Mouse (Mus musculus) hindbrain, embryonic 14.5 days (tissue): ENCODE data around the gene Cramp1l. TPM values are rescaled to one million over a fixed set of nuclear protein-coding genes. Genes with fewer than 3 reads are reported as not detected.
"Not testable (repeated sequence)": the region's sequence is repeated elsewhere in the genome, so short reads cannot be mapped to it uniquely, and the experiment has no call there.

Source experiments
- ATAC-seq: fragments of 200-750 bp; cut with Nextera tagmentation; 2 replicates; pipeline ENCODE4 v1.8.0; 2017; ENCODE audit warnings: moderate number of reproducible peaks, mild to moderate bottlenecking, moderate TSS enrichment, moderate library complexity; ENCODE audit not compliant: low FRiP score
- DNase-seq: peaks from one replicate; pipeline ENCODE4 v3.0.0-alpha.2; 2015; ENCODE audit warnings: low spot score
- H3K27ac ChIP-seq: fragments of 300-500 bp; sonication (generic); 2 replicates; pipeline ENCODE4 v1.5.1; 2014; ENCODE audit warnings: mild to moderate bottlenecking, moderate library complexity
- H3K27me3 ChIP-seq: fragments of 300-500 bp; sonication (generic); 2 replicates; pipeline ENCODE4 v1.6.1; 2014; ENCODE audit warnings: mild to moderate bottlenecking, low read length, mixed read lengths; ENCODE audit not compliant: control insufficient read depth, insufficient read depth
- H3K36me3 ChIP-seq: fragments of 300-500 bp; sonication (generic); replicated peaks from 2 replicates; pipeline ENCODE4 v1.6.1; 2014; ENCODE audit not compliant: control insufficient read depth, insufficient read depth
- H3K4me1 ChIP-seq: fragments of 300-500 bp; sonication (generic); replicated peaks from 2 replicates; pipeline ENCODE4 v1.6.1; 2014; ENCODE audit warnings: antibody characterized with exemption, low read length, mixed read lengths; ENCODE audit not compliant: control insufficient read depth, insufficient read depth
- H3K4me2 ChIP-seq: fragments of 300-500 bp; sonication (generic); replicated peaks from 2 replicates; pipeline ENCODE4 v1.6.1; 2014; ENCODE audit warnings: mild to moderate bottlenecking, moderate library complexity
- H3K4me3 ChIP-seq: fragments of 300-500 bp; sonication (generic); replicated peaks from 2 replicates; pipeline ENCODE4 v1.5.1; 2014; ENCODE audit warnings: mild to moderate bottlenecking, low read length
- H3K9ac ChIP-seq: fragments of 300-500 bp; sonication (generic); 2 replicates; pipeline ENCODE4 v1.6.1; 2014
- H3K9me3 ChIP-seq: fragments of 300-500 bp; sonication (generic); 2 replicates; pipeline ENCODE4 v1.6.1; 2016; ENCODE audit warnings: low read length; ENCODE audit not compliant: control insufficient read depth
- WGBS: fragments of 180-500 bp; shearing (Covaris S2); extraction: QIAGEN DNeasy Blood & Tissue Kit; methylation state at CpG from one replicate; pipeline ENCODE4 v1.1.7; 2014; 5-methylcytosine and 5-hydroxymethylcytosine counted together
- polyA plus RNA-seq: library from polyadenylated mRNA; unstranded; fragments of >200 nt; fragmentation: Nextera tagmentation; extraction: Ambion mirVana; gene quantifications from 2 replicates; pipeline ENCODE4 v1.2.1, GENCODE M21; 2014

The Cramp1l gene
- polyA plus RNA-seq, 1 experiment from 2014 or later = 8.0 TPM

DNA sequence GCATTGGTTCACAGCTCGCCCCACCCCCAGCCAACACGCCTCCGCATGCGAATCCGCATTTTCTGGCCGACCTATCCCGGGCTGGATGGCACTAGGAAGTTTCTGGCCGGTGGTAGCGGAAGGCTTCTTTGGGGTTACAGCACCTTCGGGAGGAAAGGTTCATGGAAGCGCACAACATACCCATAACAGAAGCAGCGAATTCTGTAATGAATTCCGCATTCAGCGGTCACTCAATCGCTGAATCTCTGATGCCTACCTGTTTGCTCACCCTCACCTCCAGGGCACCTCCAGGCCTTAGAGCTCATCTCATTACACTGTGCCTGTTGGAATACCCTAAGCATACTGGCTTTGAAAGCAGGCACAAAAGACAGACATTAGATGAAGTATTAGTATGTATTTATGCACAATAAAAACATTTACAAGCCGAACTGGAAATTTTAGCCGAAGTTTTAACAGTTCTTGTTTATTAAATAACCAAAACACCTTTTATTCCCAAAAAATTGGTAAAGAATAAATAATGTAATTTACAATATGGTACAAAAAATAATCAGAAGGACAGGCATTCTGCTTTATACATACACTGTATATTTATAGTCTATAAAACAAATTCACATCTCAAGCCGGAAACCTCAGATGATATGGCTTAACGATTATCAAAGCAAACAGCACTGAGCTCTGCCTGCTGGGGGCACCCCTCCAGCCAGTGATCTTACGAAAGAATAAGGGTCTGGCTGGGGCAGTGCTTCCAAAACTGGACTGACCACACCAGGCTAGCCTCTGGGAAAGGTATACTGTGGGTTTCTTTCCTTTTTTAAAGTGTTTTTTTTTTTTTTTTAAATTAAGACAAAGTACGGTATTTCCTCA lies 54.5 kb downstream of the Cramp1l start:
- ATAC-seq (peak; percentile 15; the same call in 1 of the 2 replicates), DNase-seq (no peak)
- Histone ChIP-seq H3K4me1 (peaks cover 11% of the 10 kb centered on the region), H3K9me3 (no peaks in the 10 kb centered on the region), H3K4me3 (peak overlapping the region; percentile 76), H3K27ac (no peak overlapping the region), H3K9ac (0 out of 2 replicates have a peak overlapping the region, but pooled peaks have one; percentile 24), H3K36me3 (peaks cover 45% of the 10 kb centered on the region), H3K27me3 (no peaks in the 10 kb centered on the region), H3K4me2 (peak overlapping the region; percentile 60)
- 15% methylated on average over 21 of the region's 21 CpGs for WGBS

- peak; percentile 97 for DNase-seq
- H3K4me3 ChIP-seq = peak within 1 kb of the TSS; percentile 76
- peaks cover 11% of the 10 kb centered on the region for H3K4me1 ChIP-seq
- peak within 1 kb of the TSS; percentile 84 for H3K27ac ChIP-seq
- ATAC-seq = peak; percentile 100
- H3K27me3 ChIP-seq = no peaks in the 10 kb centered on the region
- peaks cover 45% of the 10 kb centered on the region for H3K36me3 ChIP-seq
- under 1% methylated on average over 59 of the region's 59 CpGs for WGBS
- no peaks in the 10 kb centered on the region for H3K9me3 ChIP-seq
- H3K9ac ChIP-seq = peak within 1 kb of the TSS; percentile 73
- peak within 1 kb of the TSS; percentile 60 for H3K4me2 ChIP-seq
Observed at GRCm38 (mm10) chr17:24960135-24960851, 55.3 kb downstream of the Cramp1l start, which contains the start of gene Jpt2. Gene Jpt2 (minus strand): TSS chr17:24960689.

DNA sequence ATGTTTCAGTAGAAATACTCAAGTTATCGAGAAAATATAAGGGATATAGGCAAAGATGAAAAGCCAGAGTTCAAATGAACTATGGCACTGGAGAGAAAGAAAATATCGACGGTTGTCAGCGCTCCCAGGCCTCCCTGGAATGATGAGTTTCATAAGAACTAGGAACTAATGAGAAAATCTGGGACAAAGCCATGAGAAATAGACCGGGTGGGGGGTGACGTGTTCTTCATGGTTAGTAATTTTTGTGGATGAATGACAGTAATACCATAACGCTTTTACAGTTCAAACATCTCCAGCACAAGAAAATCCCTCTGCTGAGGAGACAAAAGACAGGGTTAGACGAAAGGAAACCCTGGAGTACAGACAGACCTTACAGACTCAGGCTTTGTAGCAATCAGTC lies 56.2 kb downstream of the Cramp1l start:
- peak overlapping the region; percentile 60 for H3K4me2 ChIP-seq
- no peak overlapping the region for H3K27ac ChIP-seq
- H3K4me1 ChIP-seq = peaks cover 11% of the 10 kb centered on the region
- no peaks in the 10 kb centered on the region for H3K27me3 ChIP-seq
- ATAC-seq (no peak), DNase-seq (no peak)
- 42% methylated on average over 8 of the region's 8 CpGs for WGBS
- H3K9me3 ChIP-seq = no peaks in the 10 kb centered on the region
- H3K9ac ChIP-seq = peak overlapping the region; percentile 73
- peak overlapping the region; percentile 76 for H3K4me3 ChIP-seq
- peaks cover 45% of the 10 kb centered on the region for H3K36me3 ChIP-seq

- no peak overlapping the region for H3K4me3 ChIP-seq
- peaks cover 73% of the 10 kb centered on the region for H3K36me3 ChIP-seq
- no peak overlapping the region for H3K27ac ChIP-seq
- ATAC-seq (no peak), DNase-seq (no peak)
- H3K4me1 ChIP-seq = no peaks in the 10 kb centered on the region
- H3K9ac ChIP-seq = no peak overlapping the region
- H3K4me2 ChIP-seq = no peak overlapping the region
- no peaks in the 10 kb centered on the region for H3K9me3 ChIP-seq
- 96% methylated on average over 2 of the region's 2 CpGs for WGBS
- H3K27me3 ChIP-seq = no peaks in the 10 kb centered on the region
Observed at GRCm38 (mm10) chr17:24953291-24953690, 62.3 kb downstream of the Cramp1l start.

DNA sequence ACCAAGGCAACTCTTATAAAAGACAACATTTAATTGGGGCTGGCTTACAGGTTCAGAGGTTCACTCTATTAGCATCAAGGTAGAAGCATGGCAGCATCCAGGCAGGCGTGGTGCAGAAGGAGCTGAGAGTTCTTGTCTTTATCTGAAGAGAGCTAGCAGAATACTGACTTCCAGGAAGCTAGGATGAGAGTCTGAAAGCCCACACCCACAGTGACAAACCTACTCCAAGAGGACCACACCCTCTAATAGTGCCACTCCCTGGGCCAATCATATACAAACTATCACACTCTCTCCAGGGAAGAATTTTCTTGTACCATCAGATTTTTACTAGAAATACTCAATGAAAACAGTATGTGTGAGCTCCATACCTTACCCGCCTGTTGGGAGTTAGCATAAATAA lies 64.9 kb downstream of the Cramp1l start:
- Histone ChIP-seq H3K9ac (no peak overlapping the region), H3K36me3 (peaks cover 94% of the 10 kb centered on the region), H3K27ac (no peak overlapping the region), H3K4me3 (no peak overlapping the region), H3K9me3 (no peaks in the 10 kb centered on the region), H3K27me3 (no peaks in the 10 kb centered on the region), H3K4me2 (no peak overlapping the region), H3K4me1 (no peaks in the 10 kb centered on the region)
- DNase-seq = no peak
- ATAC-seq = no peak
- WGBS = 84% methylated on average over 2 of the region's 2 CpGs

DNA sequence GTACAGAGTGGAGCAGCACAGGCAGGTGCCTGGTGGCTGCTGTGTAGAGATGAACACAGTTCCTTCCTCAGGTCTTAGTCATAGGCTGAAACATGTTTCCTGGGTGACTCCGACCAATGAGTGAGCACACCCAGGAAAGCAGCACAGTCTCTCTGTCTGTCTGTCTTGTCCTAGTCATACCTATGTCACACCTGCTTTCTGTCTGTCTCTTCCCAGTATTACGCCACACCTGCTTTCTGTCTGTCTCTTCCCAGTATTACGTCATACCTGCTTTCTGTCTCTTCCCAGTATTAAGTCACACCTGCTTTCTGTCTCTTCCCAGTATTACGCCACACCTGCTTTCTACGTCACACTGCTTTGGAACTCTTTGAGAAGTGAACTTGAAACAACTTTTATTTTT lies 67.4 kb downstream of the Cramp1l start:
- Histone ChIP-seq H3K36me3 (peaks cover 94% of the 10 kb centered on the region), H3K9me3 (no peaks in the 10 kb centered on the region), H3K4me3 (no peak overlapping the region), H3K27ac (no peak overlapping the region), H3K4me2 (no peak overlapping the region), H3K27me3 (no peaks in the 10 kb centered on the region), H3K9ac (no peak overlapping the region), H3K4me1 (no peaks in the 10 kb centered on the region)
- ATAC-seq (no peak), DNase-seq (no peak)
- 91% methylated on average over 5 of the region's 5 CpGs for WGBS

DNA sequence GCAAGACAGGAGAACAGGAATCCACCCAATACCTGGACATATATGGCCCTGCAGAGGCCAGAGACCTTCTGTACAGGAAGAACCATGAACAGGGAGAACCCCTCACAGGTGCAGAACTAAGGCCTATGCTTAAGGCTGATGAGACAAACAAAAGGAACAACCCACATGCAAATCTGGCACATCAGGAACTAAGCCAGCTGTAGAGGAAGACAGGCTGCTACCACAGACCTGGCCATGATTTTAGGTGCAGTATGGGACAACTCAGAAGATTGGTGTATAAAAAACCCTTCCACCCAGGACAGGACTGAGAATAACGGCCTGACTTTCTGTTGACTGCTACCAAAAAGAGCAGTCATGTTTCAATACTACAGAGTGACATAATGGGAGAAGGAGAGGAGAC lies 72.0 kb downstream of the Cramp1l start:
- H3K27me3 ChIP-seq, H3K27ac ChIP-seq, H3K9me3 ChIP-seq, H3K4me2 ChIP-seq, H3K9ac ChIP-seq, H3K4me3 ChIP-seq, H3K4me1 ChIP-seq, DNase-seq, ATAC-seq: not testable (repeated sequence)
- H3K36me3 ChIP-seq = peaks cover 50% of the 10 kb centered on the region
- 96% methylated on average over 1 of the region's 1 CpGs for WGBS

- Histone ChIP-seq H3K9me3 (no peaks in the 10 kb centered on the region), H3K4me3 (no peak overlapping the region), H3K27me3 (no peaks in the 10 kb centered on the region), H3K36me3 (peaks cover 44% of the 10 kb centered on the region), H3K4me1 (no peaks in the 10 kb centered on the region), H3K27ac (no peak overlapping the region), H3K4me2 (no peak overlapping the region), H3K9ac (no peak overlapping the region)
- 87% methylated on average over 7 of the region's 7 CpGs for WGBS
- ATAC-seq (no peak), DNase-seq (no peak)
Observed at GRCm38 (mm10) chr17:24943036-24943435, 72.6 kb downstream of the Cramp1l start.

GRCm38 (mm10) chr17:24942453-24942852 lies 73.1 kb downstream of the Cramp1l start:
- H3K4me2 ChIP-seq, ATAC-seq, DNase-seq, H3K4me1 ChIP-seq, H3K9me3 ChIP-seq, H3K27me3 ChIP-seq, H3K9ac ChIP-seq, H3K4me3 ChIP-seq, H3K27ac ChIP-seq: not testable (repeated sequence)
- WGBS = 5% methylated on average over 2 of the region's 2 CpGs
- H3K36me3 ChIP-seq = peaks cover 38% of the 10 kb centered on the region
